Mouse (Mus musculus): ENCODE data around the gene Csnk2a2.

- TF ChIP-seq CTCF (IDR thresholded peaks at IDR 0.05; ENCODE audit: borderline replicate concordance, insufficient read depth, low read depth, low read length): no peak
- no peak for TF ChIP-seq POLR2A (IDR thresholded peaks at IDR 0.05; ENCODE audit: borderline replicate concordance, insufficient read depth, low read length)
Observed at GRCm38 (mm10) chr8:95497821-95498220, 8.0 kb upstream of the Csnk2a2 start.
